Mouse (Mus musculus) neural tube, embryonic 15.5 days (tissue): Measurements from ENCODE around the gene Adgrg1. TPM values are rescaled to one million over a fixed set of nuclear protein-coding genes. Genes with fewer than 3 reads are reported as not detected.

Experiments
- ATAC-seq: fragments of 200-750 bp; cut with Nextera tagmentation; 2 replicates; pipeline ENCODE4 v1.8.0; 2017; ENCODE audit warnings: mild to moderate bottlenecking, moderate TSS enrichment, moderate library complexity; ENCODE audit not compliant: low FRiP score
- H3K27ac ChIP-seq: fragments of 300-500 bp; sonication (generic); replicated peaks from 2 replicates; pipeline ENCODE4 v1.5.1; 2015; ENCODE audit warnings: mild to moderate bottlenecking, inconsistent platforms
- H3K27me3 ChIP-seq: fragments of 300-500 bp; sonication (generic); replicated peaks from 2 replicates; pipeline ENCODE4 v1.6.1; 2015; ENCODE audit warnings: inconsistent platforms
- H3K36me3 ChIP-seq: fragments of 300-500 bp; sonication (generic); 2 replicates; pipeline ENCODE4 v1.6.1; 2015; ENCODE audit warnings: inconsistent platforms
- H3K4me1 ChIP-seq: fragments of 300-500 bp; sonication (generic); 2 replicates; pipeline ENCODE4 v1.6.1; 2015; ENCODE audit warnings: inconsistent platforms
- H3K4me2 ChIP-seq: fragments of 300-500 bp; sonication (generic); 2 replicates; pipeline ENCODE4 v1.6.1; 2015; ENCODE audit warnings: inconsistent platforms, mild to moderate bottlenecking, moderate library complexity
- H3K4me3 ChIP-seq: fragments of 300-500 bp; sonication (generic); replicated peaks from 2 replicates; pipeline ENCODE4 v1.5.1; 2015; ENCODE audit warnings: mild to moderate bottlenecking, inconsistent platforms
- H3K9ac ChIP-seq: fragments of 300-500 bp; sonication (generic); replicated peaks from 2 replicates; pipeline ENCODE4 v1.6.1; 2015; ENCODE audit warnings: mild to moderate bottlenecking, inconsistent platforms
- H3K9me3 ChIP-seq: fragments of 300-500 bp; sonication (generic); replicated peaks from 2 replicates; pipeline ENCODE4 v1.6.1; 2016; ENCODE audit warnings: inconsistent platforms
- WGBS: fragments of 180-500 bp; shearing (Covaris S2); methylation state at CpG from one replicate; pipeline ENCODE4 v1.1.7; 2015; ENCODE audit warnings: mixed read lengths; 5-methylcytosine and 5-hydroxymethylcytosine counted together
- polyA plus RNA-seq: library from polyadenylated mRNA; unstranded; fragments of >200 nt; fragmentation: Nextera tagmentation; extraction: Ambion mirVana; gene quantifications from 2 replicates; pipeline ENCODE4 v1.2.1, GENCODE M21; 2015

The Adgrg1 gene
- polyA plus RNA-seq, 1 experiment from 2014 or later = 80.9 TPM

DNA sequence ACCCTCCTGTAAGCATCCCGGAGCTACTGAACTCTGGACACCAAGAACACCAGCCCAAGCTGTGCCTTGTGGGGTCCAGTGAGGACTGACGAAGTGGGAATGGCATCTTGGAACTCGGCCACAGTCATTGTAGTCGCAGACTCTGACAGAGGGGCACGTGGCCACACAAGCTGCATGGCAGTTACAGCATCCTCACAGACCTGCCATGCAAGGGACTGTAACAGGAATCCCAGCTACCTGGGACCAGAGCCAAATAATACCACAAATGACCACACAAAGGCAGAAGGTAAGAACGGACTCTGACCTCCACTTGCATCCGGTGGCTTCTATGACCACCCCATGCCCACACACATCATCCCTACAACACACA, 20.2 kb upstream of the Adgrg1 start:
- H3K4me3 ChIP-seq = no peak overlapping the region
- WGBS = 55% methylated on average over 7 of the region's 7 CpGs
- H3K9me3 ChIP-seq = no peaks in the 10 kb centered on the region
- ATAC-seq = no peak
- H3K27me3 ChIP-seq = no peaks in the 10 kb centered on the region
- H3K27ac ChIP-seq = no peak overlapping the region
- no peaks in the 10 kb centered on the region for H3K36me3 ChIP-seq
- H3K4me2 ChIP-seq = no peak overlapping the region
- no peak overlapping the region for H3K9ac ChIP-seq
- peaks cover 12% of the 10 kb centered on the region for H3K4me1 ChIP-seq

DNA sequence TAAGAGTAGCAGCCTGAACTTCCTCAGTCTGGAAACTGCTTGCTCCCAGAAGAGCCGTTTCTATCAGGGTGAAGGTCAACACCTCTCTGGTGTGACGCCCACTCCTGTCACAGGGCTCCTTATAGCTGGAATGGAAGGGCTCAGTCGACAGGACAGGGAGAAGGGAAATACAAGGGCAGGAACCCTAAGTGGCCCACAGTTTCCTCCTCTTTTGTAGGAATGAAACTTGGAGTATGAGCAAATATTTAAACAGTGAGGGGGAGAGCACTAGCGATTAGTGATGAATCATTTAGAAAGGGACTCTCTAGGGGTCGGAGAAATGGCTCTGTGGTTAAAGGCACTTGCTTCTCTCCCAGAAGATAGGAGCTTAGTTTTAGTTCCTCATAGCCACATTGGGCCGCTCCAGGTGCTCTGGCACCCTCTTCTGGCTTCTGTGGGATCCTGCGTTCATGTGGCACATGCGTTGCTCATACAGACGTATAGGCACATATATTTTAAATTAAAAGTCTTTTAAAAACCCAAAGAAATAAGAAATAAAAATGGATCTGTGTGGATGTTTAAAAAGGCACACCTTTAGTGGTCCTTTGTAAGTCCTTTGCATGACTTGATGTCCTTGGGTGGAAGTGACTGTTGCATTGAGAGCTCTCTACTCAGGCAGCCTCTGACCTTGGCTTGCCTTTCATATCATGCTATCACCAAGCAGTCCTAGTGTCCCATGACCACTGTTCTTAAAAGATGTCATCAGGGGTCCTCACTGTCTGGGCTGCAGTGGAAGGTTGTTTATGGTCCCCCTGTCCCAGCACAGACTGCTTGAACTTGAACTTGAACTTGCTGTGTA, 19.4 kb upstream of the Adgrg1 start:
- H3K4me3 ChIP-seq = no peak overlapping the region
- no peak overlapping the region for H3K27ac ChIP-seq
- no peaks in the 10 kb centered on the region for H3K36me3 ChIP-seq
- no peak overlapping the region for H3K9ac ChIP-seq
- no peaks in the 10 kb centered on the region for H3K27me3 ChIP-seq
- no peaks in the 10 kb centered on the region for H3K9me3 ChIP-seq
- 40% methylated on average over 9 of the region's 9 CpGs for WGBS
- no peak for ATAC-seq
- no peak overlapping the region for H3K4me2 ChIP-seq
- H3K4me1 ChIP-seq = peaks cover 10% of the 10 kb centered on the region

- peaks cover 10% of the 10 kb centered on the region for H3K4me1 ChIP-seq
- 96% methylated on average over 1 of the region's 1 CpGs for WGBS
- H3K4me2 ChIP-seq = no peak overlapping the region
- no peak overlapping the region for H3K9ac ChIP-seq
- H3K9me3 ChIP-seq = no peaks in the 10 kb centered on the region
- H3K27me3 ChIP-seq = no peaks in the 10 kb centered on the region
- ATAC-seq = no peak
- no peak overlapping the region for H3K4me3 ChIP-seq
- no peaks in the 10 kb centered on the region for H3K36me3 ChIP-seq
- H3K27ac ChIP-seq = no peak overlapping the region
Measured at GRCm38 (mm10) chr8:94956078-94956574, 18.4 kb upstream of the Adgrg1 start.

GRCm38 (mm10) chr8:94962201-94962600, 12.3 kb upstream of the Adgrg1 start:
- H3K9ac ChIP-seq = no peak overlapping the region
- H3K9me3 ChIP-seq = no peaks in the 10 kb centered on the region
- H3K27me3 ChIP-seq = no peaks in the 10 kb centered on the region
- H3K4me3 ChIP-seq = no peak overlapping the region
- 79% methylated on average over 1 of the region's 1 CpGs for WGBS
- no peaks in the 10 kb centered on the region for H3K36me3 ChIP-seq
- no peak overlapping the region for H3K4me2 ChIP-seq
- ATAC-seq = no peak
- H3K27ac ChIP-seq = no peak overlapping the region
- no peaks in the 10 kb centered on the region for H3K4me1 ChIP-seq

DNA sequence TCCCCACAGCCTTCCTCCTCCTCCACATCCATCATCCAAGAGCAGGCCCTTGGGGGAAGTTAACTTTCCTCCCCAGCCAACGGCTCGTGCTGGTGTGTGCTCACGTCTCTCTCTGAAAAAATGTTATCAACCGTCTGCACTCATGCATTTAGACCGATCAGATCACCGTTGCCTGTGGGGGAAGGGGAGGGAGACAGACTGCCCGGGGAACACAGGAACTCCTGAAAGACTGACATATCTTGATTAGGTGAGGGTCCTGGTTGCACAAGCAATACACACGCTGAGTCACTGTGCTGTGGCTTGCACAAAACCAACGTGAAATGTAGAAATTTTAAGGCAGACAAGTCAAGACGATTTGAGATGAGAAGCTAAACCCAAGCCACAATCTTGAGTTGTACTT, 9.7 kb upstream of the Adgrg1 start:
- no peaks in the 10 kb centered on the region for H3K36me3 ChIP-seq
- H3K4me2 ChIP-seq = no peak overlapping the region
- no peak overlapping the region for H3K9ac ChIP-seq
- H3K27me3 ChIP-seq = no peaks in the 10 kb centered on the region
- H3K9me3 ChIP-seq = no peaks in the 10 kb centered on the region
- no peak overlapping the region for H3K27ac ChIP-seq
- no peak overlapping the region for H3K4me3 ChIP-seq
- WGBS = 53% methylated on average over 10 of the region's 10 CpGs
- no peak for ATAC-seq
- no peaks in the 10 kb centered on the region for H3K4me1 ChIP-seq

- Histone ChIP-seq H3K27ac (no peak overlapping the region), H3K9ac (no peak overlapping the region), H3K4me2 (no peak overlapping the region), H3K4me3 (no peak overlapping the region), H3K4me1 (no peaks in the 10 kb centered on the region), H3K9me3 (no peaks in the 10 kb centered on the region), H3K27me3 (no peaks in the 10 kb centered on the region), H3K36me3 (no peaks in the 10 kb centered on the region)
- no peak for ATAC-seq
- 23% methylated on average over 7 of the region's 7 CpGs for WGBS
Measured at GRCm38 (mm10) chr8:94966578-94966977, 8.0 kb upstream of the Adgrg1 start.

- Histone ChIP-seq H3K4me1 (no peaks in the 10 kb centered on the region), H3K4me2 (no peak overlapping the region), H3K9me3 (no peaks in the 10 kb centered on the region), H3K4me3 (no peak overlapping the region), H3K27ac (no peak overlapping the region), H3K27me3 (no peaks in the 10 kb centered on the region), H3K36me3 (no peaks in the 10 kb centered on the region), H3K9ac (no peak overlapping the region)
- no peak for ATAC-seq
- 76% methylated on average over 4 of the region's 4 CpGs for WGBS
Measured at GRCm38 (mm10) chr8:94967071-94967470, 7.5 kb upstream of the Adgrg1 start.

- Histone ChIP-seq H3K27me3 (no peaks in the 10 kb centered on the region), H3K4me1 (no peaks in the 10 kb centered on the region), H3K9me3 (no peaks in the 10 kb centered on the region), H3K27ac (no peak overlapping the region), H3K4me2 (no peak overlapping the region), H3K36me3 (no peaks in the 10 kb centered on the region), H3K9ac (no peak overlapping the region), H3K4me3 (no peak overlapping the region)
- ATAC-seq = no peak
- WGBS = 64% methylated on average over 3 of the region's 3 CpGs
Measured at GRCm38 (mm10) chr8:94967554-94967953, 7.0 kb upstream of the Adgrg1 start.

DNA sequence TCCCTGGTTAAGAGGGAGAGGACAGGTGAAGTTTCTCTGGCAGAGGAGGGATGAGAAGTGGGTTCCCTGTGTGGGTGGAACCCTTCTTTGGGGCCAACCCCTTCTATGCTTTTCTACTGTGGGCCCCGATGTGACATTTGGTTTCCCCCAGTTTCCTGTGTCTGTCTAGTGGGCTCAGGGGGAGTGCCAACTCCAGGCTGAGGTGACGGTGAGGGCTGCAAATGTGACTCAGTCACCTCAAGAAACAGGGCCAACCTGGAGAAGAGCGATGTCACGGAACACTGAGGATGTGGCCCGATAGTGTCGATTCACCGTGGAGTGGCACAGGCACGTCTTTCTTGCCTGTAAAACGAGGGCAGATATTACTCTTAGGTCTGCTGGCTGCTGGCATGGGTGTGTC, 1.3 kb upstream of the Adgrg1 start:
- no peak overlapping the region for H3K27ac ChIP-seq
- H3K9ac ChIP-seq = no peak overlapping the region
- no peak for ATAC-seq
- no peaks in the 10 kb centered on the region for H3K36me3 ChIP-seq
- H3K4me1 ChIP-seq = peaks cover 17% of the 10 kb centered on the region
- no peak overlapping the region for H3K4me2 ChIP-seq
- no peaks in the 10 kb centered on the region for H3K9me3 ChIP-seq
- WGBS = 88% methylated on average over 9 of the region's 9 CpGs
- H3K27me3 ChIP-seq = no peaks in the 10 kb centered on the region
- no peak overlapping the region for H3K4me3 ChIP-seq

GRCm38 (mm10) chr8:94973786-94974185, 765 bp upstream of the Adgrg1 start:
- Histone ChIP-seq H3K4me3 (no peak overlapping the region), H3K36me3 (no peaks in the 10 kb centered on the region), H3K27me3 (no peaks in the 10 kb centered on the region), H3K9me3 (no peaks in the 10 kb centered on the region), H3K27ac (no peak overlapping the region), H3K9ac (no peak overlapping the region), H3K4me1 (peaks cover 22% of the 10 kb centered on the region), H3K4me2 (no peak overlapping the region)
- whole genome bisulfite sequencing = 91% methylated on average over 9 of the region's 9 CpGs
- no peak for ATAC-seq

DNA sequence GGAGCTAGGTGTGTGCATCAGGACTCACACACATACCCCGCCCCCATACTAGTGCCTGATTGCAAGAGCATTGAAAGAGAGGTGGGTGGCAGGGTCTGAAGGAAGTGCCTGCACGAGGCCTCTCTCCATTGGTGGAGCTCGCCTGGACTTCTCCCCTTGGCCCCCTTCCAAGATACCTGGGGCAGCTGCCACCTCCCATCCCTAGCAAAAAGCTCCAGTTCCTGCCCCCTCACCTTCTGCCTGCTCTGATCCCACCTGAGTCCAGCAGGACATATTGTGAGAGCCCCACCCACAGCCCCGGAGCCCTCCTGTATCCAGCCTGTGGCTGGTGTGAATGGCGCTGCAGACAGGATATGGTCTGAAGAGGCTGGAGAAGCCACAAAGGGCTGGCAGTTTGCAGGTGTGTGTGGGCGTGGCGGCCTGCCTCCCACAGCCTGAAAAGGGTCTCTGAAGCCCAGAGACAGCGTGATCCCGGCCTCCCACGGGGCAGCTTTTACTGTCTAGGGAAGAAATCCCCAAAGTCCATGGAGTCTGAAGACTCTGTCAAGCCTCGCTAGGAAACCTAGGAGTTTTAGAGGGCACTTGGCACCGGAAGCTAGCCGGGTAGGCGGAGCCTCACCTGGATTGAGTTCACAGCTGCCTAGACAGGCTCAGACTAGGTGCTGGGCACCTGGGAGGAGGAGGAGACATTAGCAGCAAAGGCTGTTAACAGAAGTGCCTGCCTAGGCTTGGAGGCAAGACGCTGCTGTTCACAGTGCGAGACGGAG, 2.3 kb downstream of the Adgrg1 start:
- H3K9me3 ChIP-seq = no peaks in the 10 kb centered on the region
- ATAC-seq = 0 out of 2 replicates have a peak, but pooled peaks have one; percentile 22
- no peaks in the 10 kb centered on the region for H3K36me3 ChIP-seq
- H3K4me2 ChIP-seq = peak overlapping the region; percentile 47
- 0 out of 2 replicates have a peak overlapping the region, but pooled peaks have one; percentile 17 for H3K9ac ChIP-seq
- H3K27me3 ChIP-seq = no peaks in the 10 kb centered on the region
- peak overlapping the region; percentile 22 for H3K4me3 ChIP-seq
- no peak overlapping the region; the same call in 1 of the 2 replicates for H3K27ac ChIP-seq
- peaks cover 33% of the 10 kb centered on the region for H3K4me1 ChIP-seq
- 19% methylated on average over 17 of the region's 17 CpGs for WGBS

- no peak for ATAC-seq
- Histone ChIP-seq H3K27me3 (no peaks in the 10 kb centered on the region), H3K4me3 (no peak overlapping the region), H3K36me3 (no peaks in the 10 kb centered on the region), H3K27ac (no peak overlapping the region), H3K9me3 (no peaks in the 10 kb centered on the region), H3K4me1 (peaks cover 46% of the 10 kb centered on the region), H3K4me2 (peak overlapping the region; percentile 47), H3K9ac (no peak overlapping the region)
- 16% methylated on average over 9 of the region's 9 CpGs for WGBS
Measured at GRCm38 (mm10) chr8:94978131-94978530, 3.6 kb downstream of the Adgrg1 start.
